In genomic region chr13:84059031-84059651, GRCm38 (mm10) we compare ENCODE assay signal across 9 mouse cellular contexts.
DNase-seq lines count a peak whose midpoint lies in the region; ATAC-seq and TF ChIP-seq lines count a peak whose summit lies in the region.
"Had no signal": no experiment of that assay in that cellular context is flagged by ENCODE, and none has a peak within 500 bp of the region (broad histone marks: within the 10 kb centered on the region; RNA-seq: fewer than 3 reads in every experiment).

No protein-coding gene starts in this region.

- no peaks in the 10 kb centered on the region for H3K27me3 ChIP-seq in megakaryocyte, embryonic 14.5 days (replicated peaks)
- H3K27me3 ChIP-seq in embryonic facial prominence, embryonic 15.5 days = no peaks in the 10 kb centered on the region
- no peaks in the 10 kb centered on the region for H3K27me3 ChIP-seq in midbrain, postnatal 0 days (ENCODE audit: insufficient read depth, low read length)

- H3K27ac ChIP-seq in embryonic facial prominence, embryonic 15.5 days (replicated peaks) = no peak overlapping the region
- H3K27ac ChIP-seq in midbrain, postnatal 0 days (ENCODE audit: low read depth, low read length) = peak overlapping the region; percentile 90
- H3K27ac ChIP-seq in gastrocnemius, adult 2 months = no peak overlapping the region

- H3K4me1 ChIP-seq in megakaryocyte, embryonic 14.5 days = no peaks in the 10 kb centered on the region
- H3K4me1 ChIP-seq in embryonic facial prominence, embryonic 15.5 days = no peaks in the 10 kb centered on the region
- H3K4me1 ChIP-seq in midbrain, postnatal 0 days (ENCODE audit: insufficient read depth, low read length) = peaks cover 14% of the 10 kb centered on the region; the same call in 1 of the 2 replicates

- peak; percentile 50 to 71 for DNase-seq in layer of hippocampus, adult 18-20 months (ENCODE audit: low spot score in 2 of 2)
- DNase-seq in midbrain, postnatal 0 days (ENCODE audit: low spot score) = peak; percentile 84
- DNase-seq in gastrocnemius, adult 2 months = no peak
- DNase-seq in testis, postnatal 14 days (ENCODE audit: low spot score) = no peak
- no peak for DNase-seq in B cell, adult 2 months

- WGBS in embryonic facial prominence, embryonic 15.5 days = 13% methylated on average over 10 of the region's 10 CpGs
- 5% methylated on average over 10 of the region's 10 CpGs for WGBS in midbrain, postnatal 0 days

- ATAC-seq in megakaryocyte, adult 5-6 weeks (ENCODE audit: poor library complexity, severe bottlenecking) = no peak
- ATAC-seq in embryonic facial prominence, embryonic 15.5 days (ENCODE audit: insufficient number of reproducible peaks, low FRiP score, low TSS enrichment, low read depth) = peak; percentile 24; the same call in 1 of the 2 replicates
- ATAC-seq in midbrain, postnatal 0 days (ENCODE audit: low FRiP score) = peak; percentile 75
- ATAC-seq: Patski had no signal

- peak overlapping the region; percentile 60 for H3K4me3 ChIP-seq in megakaryocyte, embryonic 14.5 days (replicated peaks)
- no peak overlapping the region for H3K4me3 ChIP-seq in embryonic facial prominence, embryonic 15.5 days (replicated peaks)
- peak overlapping the region; percentile 17 for H3K4me3 ChIP-seq in midbrain, postnatal 0 days (ENCODE audit: low read depth, low read length)
- H3K4me3 ChIP-seq in gastrocnemius, adult 2 months = no peak overlapping the region

- no peaks in the 10 kb centered on the region for H3K9me3 ChIP-seq in megakaryocyte, embryonic 14.5 days
- no peaks in the 10 kb centered on the region for H3K9me3 ChIP-seq in embryonic facial prominence, embryonic 15.5 days (replicated peaks)
- no peaks in the 10 kb centered on the region for H3K9me3 ChIP-seq in midbrain, postnatal 0 days (ENCODE audit: low read length)

- peak overlapping the region; percentile 25; the same call in 1 of the 2 replicates for H3K4me2 ChIP-seq in embryonic facial prominence, embryonic 15.5 days (replicated peaks)
- H3K4me2 ChIP-seq in midbrain, postnatal 0 days (ENCODE audit: low read depth, low read length, poor library complexity, severe bottlenecking) = peak overlapping the region; percentile 54

- TF ChIP-seq CTCF in midbrain, postnatal 0 days (IDR thresholded peaks at IDR 0.05) = no peak
- TF ChIP-seq CTCF in gastrocnemius, adult 2 months (IDR thresholded peaks at IDR 0.05) = no peak

- intact Hi-C loops in gastrocnemius, adult 2 months (cut with DNase I) = no loop called here

- no peak overlapping the region for H3K9ac ChIP-seq in embryonic facial prominence, embryonic 15.5 days
- peak overlapping the region; percentile 61 for H3K9ac ChIP-seq in midbrain, postnatal 0 days (replicated peaks; ENCODE audit: low read length, poor library complexity, severe bottlenecking)

- no peaks in the 10 kb centered on the region for H3K36me3 ChIP-seq in megakaryocyte, embryonic 14.5 days (replicated peaks; ENCODE audit: low read length)
- H3K36me3 ChIP-seq in embryonic facial prominence, embryonic 15.5 days = no peaks in the 10 kb centered on the region
- no peaks in the 10 kb centered on the region for H3K36me3 ChIP-seq in midbrain, postnatal 0 days (ENCODE audit: insufficient read depth, low read length)

Comparison
In these comparisons a context has a peak if more than half of its experiments do, and no peak if none do; other contexts are left out.
1. H3K4me3 ChIP-seq: peak in megakaryocyte, embryonic 14.5 days (single experiment) and midbrain, postnatal 0 days (single experiment); none in embryonic facial prominence, embryonic 15.5 days (single experiment) and gastrocnemius, adult 2 months (single experiment).
2. DNase-seq: peak in layer of hippocampus, adult 18-20 months (2 of 2) and midbrain, postnatal 0 days (single experiment); none in gastrocnemius, adult 2 months (single experiment), testis, postnatal 14 days (single experiment) and B cell, adult 2 months (0 of 2).